Mouse (Mus musculus): Measurements from ENCODE around the gene Olfr1443.
"Not testable (repeated sequence)": the region's sequence is repeated elsewhere in the genome, so short reads cannot be mapped to it uniquely, and the experiment has no call there.

The Olfr1443 gene

DNA sequence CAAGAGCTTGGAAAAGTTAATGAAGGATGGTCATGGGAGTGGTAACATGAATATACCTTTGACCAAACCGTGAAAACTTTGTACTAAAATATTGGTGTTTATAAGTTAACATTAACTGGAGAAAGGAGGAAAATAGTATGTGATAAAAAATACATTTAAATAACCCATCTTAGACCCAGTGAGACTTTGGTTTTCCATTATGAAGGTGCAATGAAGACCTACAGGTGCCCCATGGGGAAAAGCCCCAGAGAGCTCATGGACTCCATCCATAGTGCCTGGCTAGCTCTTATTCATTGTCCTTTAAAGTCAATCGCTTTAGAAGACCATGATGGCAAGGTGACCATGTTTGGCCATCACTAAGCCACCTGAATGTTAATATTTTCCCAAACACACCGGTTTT, at the start of gene Olfr1443:
Gene Olfr1443 (plus strand): TSS at position 301 of the 400 bp plus-strand sequence.
- DNase-seq (ENCODE audit: low read depth, low spot score), result no peak

DNA sequence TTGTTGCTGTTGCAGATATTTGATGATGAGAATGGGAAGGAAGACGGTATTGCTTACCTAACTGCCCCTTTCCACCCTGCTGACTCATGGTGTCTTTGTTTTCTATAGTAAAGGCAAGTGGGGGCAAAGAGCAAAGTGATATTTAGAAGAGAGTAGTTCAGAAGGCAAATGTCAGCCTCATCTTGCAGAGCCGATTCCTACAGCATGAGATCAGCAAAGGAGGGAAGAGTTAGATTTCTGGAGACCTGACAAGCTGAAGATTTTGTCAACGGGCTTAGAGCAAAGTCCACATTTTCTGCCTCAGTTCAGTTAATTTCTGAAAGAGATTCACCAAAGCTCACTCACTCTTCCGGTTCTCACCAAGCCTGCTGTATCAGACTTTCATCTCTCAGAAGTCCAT, 44.7 kb upstream of the Olfr1443 start, which contains the start of gene Glyat:
Gene Glyat (plus strand): TSS at position 133 of the 400 bp plus-strand sequence.
- no peak for DNase-seq (ENCODE audit: low read depth, low spot score)

- no peak for DNase-seq (ENCODE audit: low read depth, low spot score)
Measured at GRCm38 (mm10) chr19:12634259-12634658, 43.7 kb upstream of the Olfr1443 start.

GRCm38 (mm10) chr19:12634963-12635362, 42.9 kb upstream of the Olfr1443 start:
- no peak for DNase-seq (ENCODE audit: low read depth, low spot score)

DNA sequence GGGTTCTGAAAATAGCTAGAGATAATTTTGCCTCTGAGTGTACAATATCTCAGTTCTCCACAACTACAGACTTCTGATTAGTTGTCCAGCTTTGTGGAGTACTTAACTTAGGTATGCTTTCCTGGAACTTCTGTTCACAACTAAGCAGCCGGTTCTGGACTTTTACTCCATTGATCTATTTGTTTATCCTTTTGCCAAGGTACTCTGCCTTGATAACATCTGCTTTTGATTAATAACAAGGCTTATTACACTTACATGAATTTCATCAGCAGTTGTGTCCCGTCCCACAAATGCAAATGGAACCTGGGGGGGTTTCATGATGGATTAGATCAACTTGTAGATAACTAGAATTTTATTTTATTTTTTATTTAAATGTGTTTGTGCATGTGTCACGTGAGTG, 41.0 kb upstream of the Olfr1443 start:
- no peak for DNase-seq (ENCODE audit: low read depth, low spot score)

DNA sequence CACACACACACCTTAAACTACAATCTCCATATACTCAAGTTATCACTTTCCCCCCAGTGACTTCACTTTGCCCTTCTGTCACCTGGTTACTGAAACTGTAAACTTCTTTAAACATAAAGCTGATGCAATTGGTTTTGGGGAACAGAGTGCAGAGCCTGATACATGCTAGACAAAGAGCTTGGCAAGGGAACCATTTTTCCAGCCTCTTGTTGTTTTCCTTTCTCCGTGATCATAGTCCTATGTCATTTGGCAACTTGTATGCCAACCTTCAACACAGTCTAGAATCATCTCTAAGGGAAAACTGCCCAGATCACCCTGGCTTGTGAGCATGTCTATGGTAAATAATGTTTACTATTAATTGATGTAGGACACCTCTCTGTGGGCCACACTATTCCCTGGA, 39.9 kb upstream of the Olfr1443 start:
- DNase-seq (ENCODE audit: low read depth, low spot score), result no peak

DNA sequence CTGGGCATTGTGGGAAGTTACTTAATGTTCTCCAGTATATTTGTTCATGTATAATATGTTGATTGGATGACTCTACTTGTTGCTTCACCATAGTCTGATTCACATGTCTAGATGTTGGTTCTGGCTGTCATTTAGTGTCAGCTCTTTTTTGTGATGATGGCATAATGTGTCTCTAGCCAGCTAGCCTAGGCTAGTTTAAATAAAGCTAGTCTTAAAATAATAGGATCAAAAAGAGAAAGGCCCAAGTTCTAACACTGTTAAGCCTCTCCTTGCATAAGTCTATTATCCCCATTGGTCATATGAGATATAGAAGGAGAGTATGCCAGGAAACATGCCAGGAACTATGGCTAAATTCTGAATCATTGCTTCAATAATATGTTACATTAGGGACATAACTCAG, 28.4 kb upstream of the Olfr1443 start:
- no peak for DNase-seq (ENCODE audit: low read depth, low spot score)

GRCm38 (mm10) chr19:12666156-12666555, 11.8 kb upstream of the Olfr1443 start:
- no peak for DNase-seq (ENCODE audit: low read depth, low spot score)

- not testable (repeated sequence) for DNase-seq (ENCODE audit: low read depth, low spot score)
Measured at GRCm38 (mm10) chr19:12668601-12669000, 9.3 kb upstream of the Olfr1443 start.

GRCm38 (mm10) chr19:12670139-12670538, 7.8 kb upstream of the Olfr1443 start, which contains the start of gene Olfr1442:
TSS of gene Olfr1442 (plus strand) at chr19:12670439.
- DNase-seq (ENCODE audit: low read depth, low spot score), result no peak

- no peak for DNase-seq (ENCODE audit: low read depth, low spot score)
Measured at GRCm38 (mm10) chr19:12671051-12671450, 6.9 kb upstream of the Olfr1443 start.

- DNase-seq (ENCODE audit: low read depth, low spot score), result no peak
Measured at GRCm38 (mm10) chr19:12684638-12685037, 6.7 kb downstream of the Olfr1443 start.

DNA sequence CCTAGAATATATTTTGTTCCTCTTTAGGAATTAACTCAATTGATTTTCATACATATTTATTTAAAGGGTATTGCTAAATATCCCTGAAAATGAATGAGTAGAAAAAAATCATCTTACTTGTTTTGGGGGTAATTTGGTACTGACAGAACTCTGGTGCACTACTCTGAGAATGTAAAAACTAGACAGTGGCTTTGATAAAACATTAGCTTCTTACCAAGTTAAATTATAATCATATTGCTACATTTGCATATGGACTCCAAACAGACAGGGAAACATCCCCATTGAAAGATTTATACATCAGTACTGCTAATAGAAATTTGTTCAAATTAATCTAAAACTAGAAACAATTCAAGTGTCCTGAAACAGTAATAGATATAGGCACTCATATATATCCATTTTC, 7.3 kb downstream of the Olfr1443 start:
- DNase-seq (ENCODE audit: low read depth, low spot score), result no peak

GRCm38 (mm10) chr19:12695590-12695989, 17.7 kb downstream of the Olfr1443 start, which contains the start of gene Keg1:
TSS of gene Keg1 (plus strand) at chr19:12695786.
- no peak for DNase-seq (ENCODE audit: low read depth, low spot score)

GRCm38 (mm10) chr19:12696221-12696620, 18.3 kb downstream of the Olfr1443 start:
- no peak for DNase-seq (ENCODE audit: low read depth, low spot score)

DNA sequence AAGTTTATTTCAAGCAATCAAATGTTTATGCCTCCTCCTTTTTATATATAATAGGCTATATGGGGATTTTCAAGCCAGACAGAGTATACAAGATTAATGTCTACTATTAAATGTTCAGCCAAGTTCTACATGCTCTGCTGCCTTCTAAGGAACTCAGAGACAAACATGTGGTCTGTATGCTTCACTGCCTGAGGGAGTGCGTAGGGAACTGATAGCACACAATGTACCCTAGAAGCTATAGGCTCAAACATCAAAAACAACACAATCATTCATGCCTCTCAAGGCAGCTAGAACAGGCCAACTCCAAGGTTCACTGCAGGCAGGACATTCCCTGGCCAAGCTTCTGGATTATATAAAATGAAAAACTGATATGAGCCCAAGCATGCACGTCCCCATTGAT, 30.5 kb downstream of the Olfr1443 start:
- no peak for DNase-seq (ENCODE audit: low read depth, low spot score)

DNA sequence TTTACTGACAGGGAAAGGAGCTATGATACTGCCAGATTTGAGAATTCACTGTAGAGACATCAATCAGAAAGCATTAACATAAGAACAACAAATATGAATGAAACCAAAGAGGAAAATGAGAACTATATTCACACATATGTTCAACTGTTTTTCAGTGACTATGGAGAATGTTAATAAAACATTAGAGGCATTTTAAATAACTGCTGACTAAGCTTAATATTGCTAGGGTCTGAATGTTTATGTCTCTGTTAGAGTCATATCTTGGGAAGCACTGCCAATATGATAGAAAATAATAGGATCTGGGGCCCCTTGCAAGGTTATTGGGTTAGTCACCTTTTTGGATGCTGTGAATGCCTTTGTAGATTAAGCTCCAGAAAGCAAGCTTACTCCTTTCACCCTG, 31.1 kb downstream of the Olfr1443 start:
- no peak for DNase-seq (ENCODE audit: low read depth, low spot score)

- no peak for DNase-seq (ENCODE audit: low read depth, low spot score)
Measured at GRCm38 (mm10) chr19:12719189-12719588, 41.3 kb downstream of the Olfr1443 start.

DNA sequence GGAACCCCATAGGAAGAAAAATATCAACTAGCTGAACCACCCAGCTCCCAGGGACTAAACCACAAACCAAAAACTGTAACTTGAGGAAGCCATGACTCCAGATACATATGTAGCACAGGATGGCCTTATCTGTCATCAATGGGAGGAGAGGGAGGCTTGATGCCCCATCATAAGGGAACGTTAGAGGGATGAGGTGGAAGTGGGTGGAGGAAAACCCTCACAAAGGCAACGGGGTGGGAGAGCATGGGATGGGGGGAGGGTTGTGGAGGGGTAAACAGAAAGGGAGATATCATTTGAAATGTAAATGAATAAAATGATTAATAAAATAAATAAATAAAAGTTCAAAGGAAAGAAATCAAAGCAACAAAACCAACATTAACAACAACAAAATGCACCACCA, 42.6 kb downstream of the Olfr1443 start:
- no peak for DNase-seq (ENCODE audit: low read depth, low spot score)

- DNase-seq (ENCODE audit: low read depth, low spot score), result not testable (repeated sequence)
Measured at GRCm38 (mm10) chr19:12720919-12721318, 43.0 kb downstream of the Olfr1443 start.

DNA sequence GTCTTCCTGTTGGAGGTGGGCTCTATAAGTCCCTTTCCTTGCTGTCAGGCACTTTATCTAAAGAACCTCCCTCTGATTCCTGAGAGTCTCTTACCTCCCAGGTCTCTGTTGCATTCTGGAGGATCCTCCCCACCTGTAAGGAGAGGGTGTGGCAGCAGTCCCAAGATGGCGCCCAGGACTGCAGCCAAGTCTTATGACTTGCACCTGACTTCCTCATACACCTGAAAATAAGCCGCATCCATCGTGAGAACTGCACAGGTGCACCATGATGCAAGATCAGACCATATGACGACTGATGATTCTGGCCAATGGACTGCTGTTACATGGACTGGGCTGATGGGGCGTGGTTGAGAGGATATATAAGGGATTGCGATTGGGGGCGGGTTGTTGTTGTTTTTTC, 43.7 kb downstream of the Olfr1443 start:
- DNase-seq (ENCODE audit: low read depth, low spot score), result not testable (repeated sequence)

- DNase-seq (ENCODE audit: low read depth, low spot score), result no peak
Measured at GRCm38 (mm10) chr19:12722308-12722707, 44.4 kb downstream of the Olfr1443 start.

DNA sequence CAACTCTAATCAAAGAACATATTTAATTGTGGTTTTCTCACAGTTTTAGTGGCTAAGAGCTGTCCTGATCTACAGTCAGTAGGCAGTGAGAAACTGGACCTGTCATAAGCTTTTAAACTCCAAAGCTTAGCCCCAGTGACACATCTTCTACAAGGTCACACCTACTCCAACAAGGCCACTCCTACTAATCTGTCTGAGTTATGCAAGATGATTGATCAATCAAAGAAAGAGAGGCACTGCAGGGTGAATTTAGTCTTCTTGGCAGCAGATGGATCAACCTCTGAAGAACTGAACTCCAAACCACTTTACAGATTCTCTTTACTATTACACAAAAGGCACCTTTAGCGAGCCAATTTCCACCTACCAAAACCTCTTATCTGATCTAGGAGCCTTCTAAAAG, 47.9 kb downstream of the Olfr1443 start:
- DNase-seq (ENCODE audit: low read depth, low spot score), result no peak

DNA sequence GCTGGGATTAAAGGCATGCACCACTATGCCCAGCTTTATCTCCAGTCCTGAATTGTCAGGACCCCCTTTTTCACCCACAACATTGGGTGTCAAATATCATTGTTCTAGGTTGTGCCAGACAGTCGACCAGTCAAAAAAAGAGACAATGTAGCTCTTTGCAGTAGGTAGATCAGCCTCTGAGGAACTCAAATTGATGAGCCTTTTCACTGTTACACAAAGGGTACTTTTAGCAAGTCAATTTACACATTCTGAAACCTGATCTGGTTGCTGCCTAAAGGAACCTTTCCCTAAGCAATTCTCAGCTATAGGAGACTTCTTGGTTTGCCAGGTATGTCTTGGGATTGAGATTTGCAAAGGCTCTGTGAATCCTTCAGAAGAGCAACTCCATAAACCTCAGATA, 53.1 kb downstream of the Olfr1443 start:
- no peak for DNase-seq (ENCODE audit: low read depth, low spot score)

All from retina, adult 2 months (tissue).